Mouse (Mus musculus) olfactory bulb, adult 2 months (tissue): ENCODE results near the gene Tle2. TPM values are rescaled to one million over a fixed set of nuclear protein-coding genes. Genes with fewer than 3 reads are reported as not detected.

Experiments used
- H3K27ac ChIP-seq: fragments of 200-500 bp; 2 replicates; pipeline ENCODE4 v1.5.1; 2012; ENCODE audit warnings: low read depth, low read length; ENCODE audit not compliant: insufficient read depth
- H3K4me1 ChIP-seq: fragments of 200-500 bp; 2 replicates; pipeline ENCODE4 v1.6.1; 2012; ENCODE audit warnings: low read length; ENCODE audit not compliant: control insufficient read depth, insufficient read depth
- H3K4me3 ChIP-seq: fragments of 200-500 bp; 2 replicates; pipeline ENCODE4 v1.5.1; 2012; ENCODE audit warnings: mild to moderate bottlenecking, low read depth, low read length, moderate library complexity; ENCODE audit not compliant: insufficient read depth
- CTCF ChIP-seq: fragments of 200-500 bp; IDR thresholded peaks from 2 replicates; pipeline ENCODE4 v1.5.1; 2012; ENCODE audit warnings: low read depth, mild to moderate bottlenecking, low read length, moderate library complexity; ENCODE audit not compliant: insufficient read depth
- POLR2A ChIP-seq: fragments of 200-500 bp; IDR thresholded peaks from 2 replicates; pipeline ENCODE4 v1.6.1; 2012; ENCODE audit warnings: mild to moderate bottlenecking, low read depth, low read length, moderate library complexity; ENCODE audit not compliant: insufficient read depth
- WGBS: fragments of 180-500 bp; shearing (Covaris S2); methylation state at CpG from one replicate; pipeline ENCODE4 v1.1.7; 2018; 5-methylcytosine and 5-hydroxymethylcytosine counted together
- polyA plus RNA-seq: library from polyadenylated mRNA; stranded (reverse); fragments of >200 nt; gene quantifications from 2 replicates; pipeline ENCODE4 v1.2.4, GENCODE M21; 2012; ENCODE audit warnings: low replicate concordance; ENCODE audit not compliant: missing spikeins, insufficient read depth, insufficient read length

The Tle2 gene
- polyA plus RNA-seq, 1 experiment: not detected

DNA sequence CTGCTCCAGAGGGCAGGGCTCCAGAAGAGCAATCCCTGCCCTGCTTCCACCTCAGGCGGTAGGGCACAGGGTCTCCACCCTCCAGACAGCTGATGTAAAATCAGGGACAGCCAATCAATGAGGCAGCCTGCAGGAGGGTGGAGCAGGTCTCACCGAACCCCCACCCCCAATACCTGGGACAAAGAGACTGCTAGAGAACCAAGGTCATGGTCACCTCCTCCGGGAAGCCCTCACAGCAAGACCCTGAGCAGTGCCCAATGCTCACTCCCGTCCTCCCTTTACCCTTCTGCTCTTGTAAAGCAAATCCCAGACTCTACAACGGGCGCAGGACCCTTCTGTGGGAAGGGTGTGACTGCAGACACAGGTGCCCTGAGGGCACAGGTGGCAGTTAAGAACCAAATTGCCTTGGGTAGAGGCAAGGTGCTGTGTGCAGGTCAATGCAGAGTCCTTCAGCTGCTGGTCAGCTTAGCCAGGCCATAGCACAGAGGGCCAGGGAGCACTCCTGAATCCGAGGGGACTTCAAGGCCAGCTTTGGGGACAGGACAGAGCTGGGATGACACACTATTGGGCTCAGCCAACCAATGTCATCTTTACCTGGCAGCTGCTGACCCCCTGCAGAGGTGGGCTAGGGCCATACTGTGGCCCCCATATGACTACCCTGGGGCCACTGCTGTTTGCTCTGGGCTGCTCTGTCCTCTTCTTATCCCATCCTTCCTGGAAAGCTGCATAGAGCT, 31.5 kb upstream of the Tle2 start:
- Histone ChIP-seq H3K4me3 (peak overlapping the region; percentile 84; the same call in 1 of the 2 replicates), H3K27ac (no peak overlapping the region), H3K4me1 (peaks cover 43% of the 10 kb centered on the region)
- TF ChIP-seq CTCF: no peak
- TF ChIP-seq POLR2A: no peak
- 75% methylated on average over 7 of the region's 7 CpGs for WGBS

DNA sequence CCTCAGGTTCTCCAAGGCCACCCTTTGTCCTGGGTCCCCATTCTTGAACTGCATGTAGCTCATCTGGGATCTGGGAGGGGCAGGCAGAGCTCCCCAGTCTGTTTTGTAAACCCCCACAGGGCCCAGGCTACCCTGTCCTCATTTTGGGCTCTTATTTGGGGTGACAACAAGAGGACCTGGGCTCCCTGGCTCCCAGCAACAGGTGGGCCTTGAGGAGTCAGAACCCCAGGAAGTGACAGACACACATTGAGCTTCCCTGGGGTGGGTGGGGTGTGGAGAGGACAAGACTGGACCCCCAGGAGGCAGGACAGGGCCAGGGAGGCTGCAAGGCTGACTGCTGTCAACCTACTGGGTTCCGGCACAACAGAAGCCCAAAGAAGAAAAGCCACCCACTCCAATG, 30.7 kb upstream of the Tle2 start:
- H3K4me1 ChIP-seq: peaks cover 41% of the 10 kb centered on the region
- no peak overlapping the region for H3K27ac ChIP-seq
- H3K4me3 ChIP-seq: peak overlapping the region; percentile 84
- 39% methylated on average over 1 of the region's 1 CpGs for WGBS
- TF ChIP-seq POLR2A: no peak
- no peak for TF ChIP-seq CTCF

DNA sequence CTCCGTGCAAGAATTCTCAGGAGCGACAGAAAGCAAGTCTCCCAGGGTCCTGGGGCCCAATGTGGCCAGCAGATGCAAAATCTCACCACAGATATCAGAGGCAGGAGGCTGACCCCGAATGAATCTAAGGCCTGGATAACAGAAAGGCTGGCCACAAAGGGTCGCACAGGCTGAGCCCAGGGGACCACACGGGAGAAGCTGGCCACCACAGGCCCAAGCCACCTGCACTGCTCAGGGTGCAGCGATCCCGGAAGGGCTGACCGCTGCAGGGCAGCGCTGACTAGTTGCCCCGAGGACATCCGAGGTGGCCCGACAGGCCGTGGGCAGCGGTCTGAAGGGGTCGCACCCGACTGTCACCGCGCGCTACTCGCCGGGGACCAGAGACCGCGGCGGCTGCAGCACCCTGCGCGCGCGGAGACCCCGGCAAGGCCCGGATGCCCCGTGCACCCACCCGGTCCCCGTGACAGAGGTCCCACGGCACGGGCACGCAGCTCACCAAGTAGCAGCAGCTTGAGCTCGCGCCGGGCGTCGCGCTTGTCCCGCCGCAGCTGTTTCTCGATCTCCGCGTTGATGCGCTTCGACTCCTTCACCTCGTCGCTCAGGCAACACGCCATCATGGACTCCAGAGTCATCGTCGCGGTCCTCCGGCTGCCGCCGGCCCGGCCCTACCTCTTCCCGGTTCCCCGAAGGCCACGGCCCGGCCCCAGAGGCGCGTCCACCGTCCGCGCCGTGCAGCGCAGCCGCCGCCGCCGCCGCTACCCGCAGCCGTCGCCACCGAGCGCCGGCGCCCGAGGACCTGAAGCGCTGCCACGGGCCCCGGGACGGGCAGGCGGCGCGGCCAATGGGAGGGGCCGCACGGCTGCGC, 29.8 kb upstream of the Tle2 start:
- H3K27ac ChIP-seq: peak overlapping the region; percentile 52; the same call in 1 of the 2 replicates
- no peak for TF ChIP-seq CTCF
- TF ChIP-seq POLR2A: peak; percentile 72
- peaks cover 40% of the 10 kb centered on the region for H3K4me1 ChIP-seq
- H3K4me3 ChIP-seq: peak overlapping the region; percentile 84
- 1% methylated on average over 93 of the region's 93 CpGs for WGBS

DNA sequence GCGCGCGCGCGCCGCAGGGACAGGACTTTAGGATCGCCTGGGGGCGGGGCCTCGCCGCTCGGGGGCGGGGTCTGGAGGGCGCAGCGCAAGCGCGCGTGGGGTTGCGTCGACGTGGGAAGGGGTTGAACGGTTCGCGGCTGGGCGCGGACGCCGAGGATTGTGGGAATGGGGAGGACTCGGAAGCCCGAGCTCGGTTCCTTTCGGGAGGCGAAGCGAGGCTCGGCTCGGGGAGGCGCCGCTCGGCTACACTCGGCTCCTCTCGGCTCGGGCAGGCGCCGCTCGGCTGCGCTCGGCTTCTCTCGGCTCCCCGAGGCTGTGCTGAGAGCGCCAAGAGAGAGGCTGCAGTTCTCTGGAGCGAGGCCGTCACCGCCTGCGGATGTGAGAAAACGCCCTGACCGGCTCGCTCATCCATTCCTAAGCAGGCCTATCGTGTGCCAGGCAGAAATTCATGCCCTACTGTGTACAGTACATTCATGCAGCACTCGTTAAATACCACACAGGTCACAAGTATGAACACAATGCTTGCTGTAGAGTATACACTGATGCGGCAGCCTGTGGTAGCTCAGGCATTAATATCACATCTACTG, 29.1 kb upstream of the Tle2 start, which contains the start of gene Gna11:
Gna11 (minus strand) TSS at position 30 of the 587 bp plus-strand sequence.
- TF ChIP-seq POLR2A (peak; percentile 46), CTCF (no peak)
- peak within 1 kb of the TSS; percentile 91 for H3K27ac ChIP-seq
- WGBS: 1% methylated on average over 59 of the region's 59 CpGs
- H3K4me1 ChIP-seq: peaks cover 35% of the 10 kb centered on the region
- H3K4me3 ChIP-seq: peak within 1 kb of the TSS; percentile 84

DNA sequence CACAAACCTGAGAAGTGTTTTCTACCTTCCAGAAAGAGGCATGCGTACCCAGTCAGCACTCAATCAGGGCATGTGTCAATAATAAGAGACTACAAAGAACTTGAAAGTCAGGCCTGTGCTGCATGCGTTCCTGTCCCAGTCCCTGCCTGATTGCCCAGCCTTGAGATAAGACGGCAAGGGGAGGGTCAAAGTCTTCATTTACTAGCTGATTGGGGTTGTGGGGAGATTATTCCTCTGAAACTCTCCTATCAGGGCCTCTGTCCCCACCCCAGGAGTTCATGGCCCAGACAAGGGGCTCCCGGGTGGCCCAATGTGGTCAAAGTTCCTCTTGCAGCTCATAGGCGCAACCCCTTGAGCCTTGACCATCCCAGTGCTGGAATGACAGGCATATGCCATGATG, 28.0 kb upstream of the Tle2 start:
- Histone ChIP-seq H3K4me1 (peaks cover 30% of the 10 kb centered on the region), H3K4me3 (no peak overlapping the region), H3K27ac (no peak overlapping the region)
- TF ChIP-seq POLR2A (no peak), CTCF (no peak)
- WGBS: 87% methylated on average over 5 of the region's 5 CpGs

DNA sequence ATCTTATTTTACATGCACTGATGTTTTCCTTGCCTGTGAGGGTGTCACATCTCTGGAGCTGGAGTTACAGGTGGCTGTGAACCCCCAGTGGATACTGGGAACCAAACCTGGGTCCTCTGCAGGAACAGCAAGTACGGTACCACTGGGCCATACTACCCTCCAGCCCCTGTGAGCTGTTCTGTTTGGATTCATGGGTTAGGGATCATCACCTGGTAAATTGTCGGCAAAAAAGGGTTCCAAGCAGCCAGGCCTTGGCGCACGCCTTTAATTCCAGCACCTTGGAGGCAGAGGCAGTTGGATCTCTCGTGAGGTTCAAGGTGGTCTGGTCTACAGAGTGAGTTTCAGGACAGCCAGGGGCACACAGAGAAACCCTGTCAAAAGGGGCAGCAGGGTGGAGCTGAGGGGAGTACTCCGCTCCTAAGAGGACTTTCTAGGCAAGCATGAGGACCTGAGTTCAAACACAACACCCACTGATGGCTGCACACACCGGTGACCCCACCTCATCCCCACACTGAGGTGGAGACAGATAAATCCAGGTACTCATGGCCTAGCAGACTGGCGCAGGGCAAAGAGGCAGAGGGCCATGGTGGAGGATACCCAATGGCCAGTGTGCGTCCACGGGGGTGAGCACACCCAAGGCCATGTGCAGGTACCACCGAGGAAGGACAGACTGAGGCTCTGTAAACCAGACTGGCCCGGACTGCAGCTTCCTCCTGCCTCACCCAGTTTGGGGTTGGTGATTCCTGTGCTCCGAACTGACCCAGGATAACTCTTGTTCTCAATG, 27.4 kb upstream of the Tle2 start:
- WGBS: 94% methylated on average over 13 of the region's 13 CpGs
- no peak overlapping the region for H3K27ac ChIP-seq
- no peak overlapping the region for H3K4me3 ChIP-seq
- peaks cover 30% of the 10 kb centered on the region for H3K4me1 ChIP-seq
- TF ChIP-seq CTCF: no peak

DNA sequence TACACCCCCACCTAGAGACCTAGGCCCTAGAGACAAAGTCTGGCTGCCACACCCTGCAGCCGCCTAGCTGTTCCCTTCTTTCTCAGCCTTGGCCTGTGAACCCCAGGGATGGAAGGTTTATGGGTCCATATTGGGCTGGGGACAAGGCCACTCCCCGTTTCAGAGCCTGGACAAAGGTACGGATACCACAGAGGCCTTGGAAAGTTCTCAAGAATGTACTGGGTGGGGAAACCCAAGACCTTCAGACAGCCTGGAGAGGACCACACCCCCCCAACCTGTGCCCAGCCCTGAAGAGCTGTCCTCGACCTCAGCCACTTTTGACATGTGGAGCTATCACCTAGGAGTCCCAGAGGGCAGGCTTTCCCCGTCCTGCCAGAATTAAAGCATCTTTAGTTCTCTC, 25.4 kb upstream of the Tle2 start:
- WGBS: 76% methylated on average over 5 of the region's 5 CpGs
- no peak for TF ChIP-seq CTCF
- no peak for TF ChIP-seq POLR2A

DNA sequence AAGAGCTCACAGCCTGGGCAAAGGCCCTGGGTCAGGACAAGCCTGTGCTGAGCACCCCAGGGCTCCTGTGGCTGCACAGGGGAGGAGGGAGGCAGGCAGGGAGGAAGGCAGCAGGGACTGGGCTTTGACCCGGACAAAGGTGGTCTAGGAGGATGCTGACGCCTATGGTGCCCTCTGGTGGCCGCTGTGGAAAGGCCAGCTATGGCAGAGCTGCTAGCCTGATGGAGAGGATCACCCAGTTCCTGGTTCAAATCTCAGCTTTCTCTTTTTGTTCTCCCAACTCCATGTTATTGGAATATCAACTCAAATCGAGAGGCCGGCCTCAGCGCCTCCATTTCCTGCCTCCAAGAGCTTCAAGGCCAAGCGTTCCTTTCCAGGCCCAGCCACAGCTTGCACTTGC, 24.1 kb upstream of the Tle2 start:
- 13% methylated on average over 7 of the region's 7 CpGs for WGBS

More for the DNA sequence above, 25.4 kb upstream of the Tle2 start:
- Histone ChIP-seq H3K4me1 (peaks cover 10% of the 10 kb centered on the region; the same call in 1 of the 2 replicates), H3K27ac (no peak overlapping the region), H3K4me3 (no peak overlapping the region)

More for the DNA sequence above, 24.1 kb upstream of the Tle2 start:
- H3K4me1 ChIP-seq: peaks cover 7% of the 10 kb centered on the region; the same call in 1 of the 2 replicates
- H3K27ac ChIP-seq: no peak overlapping the region
- TF ChIP-seq CTCF: peak; percentile 48; the same call in 1 of the 2 replicates
- TF ChIP-seq POLR2A: no peak
- no peak overlapping the region for H3K4me3 ChIP-seq
